Mouse (Mus musculus): Measurements from ENCODE around the gene Top2a.

- no peak for TF ChIP-seq GATA1 (IDR thresholded peaks at IDR 0.05; ENCODE audit: borderline replicate concordance, low read length)
- TF ChIP-seq FLI1 (IDR thresholded peaks at IDR 0.05; ENCODE audit: low read length): no peak
These were observed 31.8 kb upstream of the Top2a start for GRCm38 (mm10) chr11:99055571-99056452.
